Mouse (Mus musculus) ES-Bruce4 (cell line): ENCODE results near the gene Kcna5.

ENCODE experiments used
- CTCF ChIP-seq: IDR thresholded peaks from one replicate; pipeline ENCODE4 v1.8.1; 2011; ENCODE audit warnings: low read depth, low read length
- EP300 ChIP-seq: IDR thresholded peaks from 2 replicates; pipeline ENCODE4 v1.6.1; 2011; ENCODE audit warnings: low read depth, low read length; ENCODE audit not compliant: insufficient read depth
- POLR2A ChIP-seq: IDR thresholded peaks from one replicate; pipeline ENCODE4 v1.8.1; 2011; ENCODE audit warnings: low read length; ENCODE audit not compliant: insufficient read depth

DNA sequence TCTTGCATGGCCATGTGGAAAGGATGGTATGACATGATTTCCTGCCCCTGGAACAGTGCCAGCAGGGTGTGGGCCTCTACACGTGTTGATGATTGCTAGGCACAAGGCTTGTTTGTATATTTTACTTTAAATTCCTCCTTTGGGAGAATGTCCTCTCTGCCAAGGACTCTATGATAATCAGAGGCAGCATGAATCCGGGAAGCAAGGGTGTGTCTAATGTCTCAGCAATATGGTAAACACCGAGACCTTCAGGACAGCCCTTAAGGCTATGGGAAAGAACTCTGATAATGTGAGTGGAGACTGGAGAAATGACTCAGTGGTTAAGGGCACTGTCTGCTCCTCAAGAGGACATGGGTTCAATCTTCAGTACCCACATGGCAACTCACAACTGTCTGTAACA, 23.1 kb upstream of the Kcna5 start:
- TF ChIP-seq CTCF (no peak), EP300 (no peak), POLR2A (no peak)
